Mouse (Mus musculus) CH12.LX (cell line): Measurements from ENCODE around the gene Mpped1. TPM values are rescaled to one million over a fixed set of nuclear protein-coding genes. Genes with fewer than 3 reads are reported as not detected.

Source experiments
- DNase-seq: peaks from one replicate; pipeline ENCODE4 v3.0.0-alpha.2; 2013; ENCODE audit errors: extremely low read depth
- H3K27ac ChIP-seq: 2 replicates; pipeline ENCODE4 v1.5.1; 2012; ENCODE audit warnings: low read depth, mild to moderate bottlenecking, control low read depth, moderate library complexity; ENCODE audit not compliant: insufficient read depth
- H3K27me3 ChIP-seq: replicated peaks from 2 replicates; pipeline ENCODE3; 2012; ENCODE audit warnings: inconsistent platforms
- H3K36me3 ChIP-seq, 2 experiments: replicated peaks in 1 of 2; 2 replicates each; pipeline versions ENCODE3 to v1.6.1; 2012; ENCODE audit warnings: inconsistent platforms in 1 of 2, low read length in 1 of 2, mild to moderate bottlenecking in 1 of 2, mixed read lengths in 1 of 2, moderate library complexity in 1 of 2; ENCODE audit not compliant: control insufficient read depth in 1 of 2, insufficient read depth in 1 of 2
- H3K4me1 ChIP-seq, 2 experiments: 2 replicates each; pipeline ENCODE4 v1.6.1; 2012; ENCODE audit warnings: inconsistent platforms in 1 of 2, moderate library complexity in 1 of 2; ENCODE audit not compliant: insufficient read depth in 2 of 2, control insufficient read depth in 1 of 2
- H3K4me2 ChIP-seq: 2 replicates; pipeline ENCODE4 v1.6.1; 2012; ENCODE audit warnings: low read depth, mild to moderate bottlenecking, control low read depth; ENCODE audit not compliant: poor library complexity, insufficient read depth, severe bottlenecking
- H3K4me3 ChIP-seq, 3 experiments: fragments of 150-350 bp in 1 of 3; sonication (generic) in 1 of 3; replicated peaks in 1 of 3; 2 replicates each; pipeline versions ENCODE3 to v1.5.1; 2011 to 2012; ENCODE audit warnings: low read depth in 2 of 3, low read length in 2 of 3, mild to moderate bottlenecking in 2 of 3, moderate library complexity in 2 of 3, control low read depth in 1 of 3, improper control_type of control experiment in 1 of 3, inconsistent platforms in 1 of 3, mixed read lengths in 1 of 3; ENCODE audit not compliant: poor library complexity in 1 of 3
- H3K79me2 ChIP-seq: replicated peaks from 2 replicates; pipeline ENCODE4 v1.6.1; 2012; ENCODE audit warnings: mild to moderate bottlenecking, moderate library complexity; ENCODE audit not compliant: control insufficient read depth, poor library complexity, insufficient read depth, severe bottlenecking; ENCODE audit errors: extremely low read depth
- H3K9ac ChIP-seq: 2 replicates; pipeline ENCODE4 v1.6.1; 2012; ENCODE audit warnings: low read depth, mild to moderate bottlenecking, control low read depth, moderate library complexity; ENCODE audit not compliant: insufficient read depth
- H3K9me3 ChIP-seq: replicated peaks from 2 replicates; pipeline ENCODE3; 2012; ENCODE audit warnings: low read length, inconsistent platforms, mixed read lengths
- CTCF ChIP-seq, 2 experiments: IDR thresholded peaks in 1 of 2; conservative IDR thresholded peaks in 1 of 2; 2 replicates each; pipeline ENCODE4 v1.5.1; 2011 to 2012; ENCODE audit warnings: low read depth in 2 of 2, low read length in 2 of 2, improper control_type of control experiment in 1 of 2, inconsistent platforms in 1 of 2, mild to moderate bottlenecking in 1 of 2, moderate library complexity in 1 of 2
- E2F4 ChIP-seq: IDR thresholded peaks from 2 replicates; pipeline ENCODE4 v1.6.1; 2011; ENCODE audit warnings: low read depth, low read length, improper control_type of control experiment; ENCODE audit not compliant: insufficient replicate concordance
- HCFC1 ChIP-seq: IDR thresholded peaks from 2 replicates; pipeline ENCODE4 v1.6.1; 2012; ENCODE audit warnings: low read depth, mild to moderate bottlenecking, inconsistent platforms, low read length, improper control_type of control experiment
- IRF4 ChIP-seq: IDR thresholded peaks from 2 replicates; pipeline ENCODE4 v1.6.1; 2014; ENCODE audit warnings: low read depth, mild to moderate bottlenecking, inconsistent platforms, low read length, improper control_type of control experiment
- JUN ChIP-seq: IDR thresholded peaks from 2 replicates; pipeline ENCODE4 v1.6.1; 2011; ENCODE audit warnings: low read depth, mild to moderate bottlenecking, low read length, improper control_type of control experiment, moderate library complexity; ENCODE audit not compliant: insufficient read depth
- KAT2A ChIP-seq: IDR thresholded peaks from 2 replicates; pipeline ENCODE4 v1.6.1; 2012; ENCODE audit warnings: low read length, improper control_type of control experiment, inconsistent platforms; ENCODE audit not compliant: insufficient replicate concordance
- MAX ChIP-seq: IDR thresholded peaks from 2 replicates; pipeline ENCODE4 v1.6.1; 2011; ENCODE audit warnings: low read length, improper control_type of control experiment
- POLR2A ChIP-seq: IDR thresholded peaks from 2 replicates; pipeline ENCODE4 v1.6.1; 2011; ENCODE audit warnings: low read depth, mild to moderate bottlenecking, improper control_type of control experiment, low read length
- USF2 ChIP-seq: conservative IDR thresholded peaks from 2 replicates; pipeline ENCODE4 v1.6.1; 2011; ENCODE audit warnings: low read depth, low read length, improper control_type of control experiment
- ZC3H11A ChIP-seq: IDR thresholded peaks from 2 replicates; pipeline ENCODE4 v1.6.1; 2012; ENCODE audit warnings: low read depth, mild to moderate bottlenecking, inconsistent platforms, low read length, improper control_type of control experiment
- ZMIZ1 ChIP-seq: IDR thresholded peaks from 2 replicates; pipeline ENCODE4 v1.6.1; 2012; ENCODE audit warnings: low read depth, mild to moderate bottlenecking, inconsistent platforms, low read length, improper control_type of control experiment
- dilution Hi-C: fragments of 300-500 bp; cut with MboI; formaldehyde crosslinking; loops from 2 replicates; pipeline ENCODE4 v1.14.3; 2020; ENCODE audit warnings: low sequenced_read_pairs; ENCODE audit not compliant: extremely low pct_unique_long_range_greater_than_20kb, extremely low pct_ligation_motif_present
- in situ Hi-C: fragments of 300-500 bp; cut with MboI; formaldehyde crosslinking; loops from 3 replicates; pipeline ENCODE4 v1.14.3; 2019; ENCODE audit warnings: low sequenced_read_pairs, low pct_ligation_motif_present, low pct_unique_long_range_greater_than_20kb, mixed read lengths
- polyA plus RNA-seq: library from polyadenylated mRNA; unstranded; fragments of >175 nt; gene quantifications from 2 replicates; pipeline ENCODE4 v1.2.1, GENCODE M21; 2012; ENCODE audit warnings: low read depth; ENCODE audit not compliant: insufficient read length
- total RNA-seq, 2 experiments: library from RNA; depleted of rRNA; stranded (reverse); fragments of 300-350 nt in 1 of 2; fragments of >200 nt in 1 of 2; gene quantifications; 2 replicates each; pipeline ENCODE4 v1.2.3; 2012 to 2014

Gene Mpped1
- total and polyA plus RNA-seq, 3 experiments: 0.07 to 0.42 TPM; not detected in 1

DNA sequence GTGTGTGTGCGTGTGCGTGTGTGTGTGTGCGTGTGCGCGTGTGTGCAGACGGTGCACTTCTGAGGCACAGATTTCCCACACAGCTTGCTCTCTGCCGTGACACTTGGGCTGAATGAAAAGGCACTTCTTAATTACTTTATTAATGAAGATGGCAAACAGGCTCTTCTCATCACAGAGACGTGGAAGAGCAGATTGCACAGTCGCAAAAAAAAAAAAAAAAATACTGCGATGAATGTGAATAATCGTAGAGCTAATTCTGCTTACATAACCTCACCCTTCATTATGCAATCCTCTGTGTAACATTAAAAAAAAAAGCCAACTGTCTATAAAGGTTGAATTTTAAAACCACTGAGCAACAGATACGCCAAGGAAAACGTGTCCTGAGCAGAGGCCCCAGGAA is 127.2 kb downstream of the Mpped1 start:
- Histone ChIP-seq H3K36me3 (no peaks in the 10 kb centered on the region), H3K9me3 (no peaks in the 10 kb centered on the region), H3K4me1 (no peaks in the 10 kb centered on the region), H3K79me2 (no peaks in the 10 kb centered on the region), H3K27ac (no peak overlapping the region), H3K4me3 (no peak overlapping the region), H3K4me2 (no peak overlapping the region), H3K27me3 (peaks cover 84% of the 10 kb centered on the region), H3K9ac (no peak overlapping the region)
- TF ChIP-seq POLR2A: no peak
- no peak for TF ChIP-seq USF2
- no peak for TF ChIP-seq CTCF (conservative IDR thresholded peaks at IDR 0.05 in 1 of 2, IDR thresholded peaks at IDR 0.05 in 1 of 2; ENCODE audit: low read depth in 2 of 2, low read length in 2 of 2)
- TF ChIP-seq JUN: no peak
- TF ChIP-seq E2F4: no peak
- TF ChIP-seq MAX: no peak
- no peak for TF ChIP-seq HCFC1
- no peak for TF ChIP-seq ZMIZ1
- TF ChIP-seq IRF4: no peak
- TF ChIP-seq ZC3H11A: no peak
- no peak for TF ChIP-seq KAT2A
- dilution Hi-C loops (no loop called here), in situ Hi-C loops (no loop called here)
- no peak for DNase-seq

Other genes with a start within 250 kb of the Mpped1 start
- 66.1 and 70.3 TPM in 2 replicates for gene Tspo, start 215.9 kb upstream of the Mpped1 start, total RNA-seq (2012; rRNA removed)
- gene Tspo, start 215.9 kb upstream of the Mpped1 start, total RNA-seq (2014; rRNA removed): 40.9 and 42.4 TPM in 2 replicates
- gene Tspo, start 215.9 kb upstream of the Mpped1 start, polyA plus RNA-seq: 20.8 and 22.9 TPM in 2 replicates
- gene Mcat, start 215.7 kb upstream of the Mpped1 start, total RNA-seq (2012; rRNA removed): 38.6 and 41.2 TPM in 2 replicates
- 37.5 and 41.6 TPM in 2 replicates for gene Mcat, start 215.7 kb upstream of the Mpped1 start, total RNA-seq (2014; rRNA removed)
- 28.4 and 28.5 TPM in 2 replicates for gene Mcat, start 215.7 kb upstream of the Mpped1 start, polyA plus RNA-seq
- 31.1 and 34.7 TPM in 2 replicates for gene Ttll12, start 184.3 kb upstream of the Mpped1 start, total RNA-seq (2012; rRNA removed)
- 19.7 and 21.9 TPM in 2 replicates for gene Ttll12, start 184.3 kb upstream of the Mpped1 start, total RNA-seq (2014; rRNA removed)
- gene Ttll12, start 184.3 kb upstream of the Mpped1 start, polyA plus RNA-seq: 37.1 and 40.0 TPM in 2 replicates
- not detected in 2 replicates for gene Scube1, start 54.4 kb upstream of the Mpped1 start, total RNA-seq (2012; rRNA removed)
- not detected in 2 replicates for gene Scube1, start 54.4 kb upstream of the Mpped1 start, total RNA-seq (2014; rRNA removed)
- gene Scube1, start 54.4 kb upstream of the Mpped1 start, polyA plus RNA-seq: not detected in 2 replicates